Mouse (Mus musculus) left cerebral cortex, adult 9 months (tissue): ENCODE measurements around the gene Slc35b1.

ENCODE experiments used
- DNase-seq, 2 experiments: peaks; one replicate each; pipeline ENCODE4 v3.0.0; 2022; ENCODE audit warnings: low spot score in 2 of 2

Slc35b1 gene

GRCm38 (mm10) chr11:95365596-95365995, 18.9 kb upstream of the Slc35b1 start:
- peak in 1 of 2 experiments; percentile 72 for DNase-seq

GRCm38 (mm10) chr11:95366280-95366897, 18.1 kb upstream of the Slc35b1 start:
- no peak for DNase-seq

- DNase-seq = no peak
These were observed 17.3 kb upstream of the Slc35b1 start for GRCm38 (mm10) chr11:95367011-95367735.

GRCm38 (mm10) chr11:95368231-95368823, 16.2 kb upstream of the Slc35b1 start:
- no peak for DNase-seq

- no peak for DNase-seq
These were observed 15.6 kb upstream of the Slc35b1 start for GRCm38 (mm10) chr11:95368871-95369270.

GRCm38 (mm10) chr11:95369964-95370890, 14.3 kb upstream of the Slc35b1 start:
- DNase-seq = peak in 1 of 2 experiments; percentile 25

- no peak for DNase-seq
These were observed 13.3 kb upstream of the Slc35b1 start for GRCm38 (mm10) chr11:95371182-95371581.

- no peak for DNase-seq
These were observed 5.6 kb upstream of the Slc35b1 start for GRCm38 (mm10) chr11:95378926-95379325.

GRCm38 (mm10) chr11:95379552-95379951, 4.9 kb upstream of the Slc35b1 start:
- DNase-seq = no peak

GRCm38 (mm10) chr11:95380711-95381110, 3.8 kb upstream of the Slc35b1 start:
- no peak for DNase-seq

- no peak for DNase-seq
These were observed 3.3 kb upstream of the Slc35b1 start for GRCm38 (mm10) chr11:95381146-95381545.

GRCm38 (mm10) chr11:95383331-95383986, 1.0 kb upstream of the Slc35b1 start:
- DNase-seq = no peak

- no peak for DNase-seq
These were observed 531 bp upstream of the Slc35b1 start for GRCm38 (mm10) chr11:95384004-95384318.

GRCm38 (mm10) chr11:95384973-95385320, 455 bp downstream of the Slc35b1 start:
- no peak for DNase-seq

GRCm38 (mm10) chr11:95387354-95387753, 2.9 kb downstream of the Slc35b1 start:
- no peak for DNase-seq

GRCm38 (mm10) chr11:95389006-95389405, 4.5 kb downstream of the Slc35b1 start:
- no peak for DNase-seq

- no peak for DNase-seq
These were observed 5.9 kb downstream of the Slc35b1 start for GRCm38 (mm10) chr11:95390420-95390819.

- no peak for DNase-seq
These were observed 6.7 kb downstream of the Slc35b1 start for GRCm38 (mm10) chr11:95391201-95391600.

- peak in 1 of 2 experiments; percentile 49 for DNase-seq
These were observed 7.3 kb downstream of the Slc35b1 start for GRCm38 (mm10) chr11:95391743-95392142.

- DNase-seq = peak in 1 of 2 experiments; percentile 66
These were observed 7.8 kb downstream of the Slc35b1 start for GRCm38 (mm10) chr11:95392223-95392667.

- no peak for DNase-seq
These were observed 8.4 kb downstream of the Slc35b1 start for GRCm38 (mm10) chr11:95392708-95393499.
